ENCODE assay signal across 8 mouse cellular contexts in genomic region chr8:99234372-99234771, GRCm38 (mm10).
A peak's percentile ranks its signal among the peaks of the same experiment; 100 is the strongest.
DNase-seq lines count a peak whose midpoint lies in the region.
"Had no signal": no experiment of that assay in that cellular context is flagged by ENCODE, and none has a peak within 500 bp of the region (broad histone marks: within the 10 kb centered on the region; RNA-seq: fewer than 3 reads in every experiment).

No protein-coding gene starts in this region.

- intact Hi-C loops in heart, postnatal 25 days (cut with DNase I), result no loop called here

- peak; percentile 43 for DNase-seq in layer of hippocampus, adult 11-12 months (ENCODE audit: low spot score)
- DNase-seq in layer of hippocampus, postnatal 36 days, result no peak
- DNase-seq in Muller cell, postnatal 12 days (ENCODE audit: inconsistent ontology term), result peak; percentile 62
- peak; percentile 20 for DNase-seq in brain, embryonic 18.5 days (ENCODE audit: low read depth, low spot score)
- peak; percentile 22 to 30 for DNase-seq in layer of hippocampus, adult 8-10 months (ENCODE audit: low spot score in 2 of 2)
- DNase-seq in embryo, embryonic 11 days, result no peak
- no peak for DNase-seq in heart, postnatal 25 days (ENCODE audit: low spot score)
- DNase-seq: cerebellum, adult 11-12 months had no signal

Comparison
In these comparisons a context has a peak if more than half of its experiments do, and no peak if none do; other contexts are left out.
1. DNase-seq: peak in layer of hippocampus, adult 11-12 months (single experiment), Muller cell, postnatal 12 days (single experiment), brain, embryonic 18.5 days (single experiment) and layer of hippocampus, adult 8-10 months (2 of 2); none in layer of hippocampus, postnatal 36 days (0 of 2), embryo, embryonic 11 days (single experiment) and heart, postnatal 25 days (single experiment).